Mouse (Mus musculus): ENCODE results near the gene Nkx6-2.

- TF ChIP-seq CTCF (IDR thresholded peaks at IDR 0.05; ENCODE audit: low read depth) (no peak), EP300 (optimal IDR thresholded peaks at IDR 0.05) (no peak)
These were observed 13.3 kb upstream of the Nkx6-2 start for GRCm38 (mm10) chr7:139595862-139596261.
